Mouse (Mus musculus) layer of hippocampus, adult 8-10 months (tissue): ENCODE measurements at regions not wholly inside any gene's neighbourhood (a gene's known extent, or its start where the extent isn't known, plus 50 kb on each side); places are given as distances from the start of the nearest gene placed in this dataset.

Experiments used
- DNase-seq, 2 experiments: peaks; one replicate each; pipeline ENCODE4 v3.0.0; 2022; ENCODE audit warnings: low spot score in 2 of 2

DNA sequence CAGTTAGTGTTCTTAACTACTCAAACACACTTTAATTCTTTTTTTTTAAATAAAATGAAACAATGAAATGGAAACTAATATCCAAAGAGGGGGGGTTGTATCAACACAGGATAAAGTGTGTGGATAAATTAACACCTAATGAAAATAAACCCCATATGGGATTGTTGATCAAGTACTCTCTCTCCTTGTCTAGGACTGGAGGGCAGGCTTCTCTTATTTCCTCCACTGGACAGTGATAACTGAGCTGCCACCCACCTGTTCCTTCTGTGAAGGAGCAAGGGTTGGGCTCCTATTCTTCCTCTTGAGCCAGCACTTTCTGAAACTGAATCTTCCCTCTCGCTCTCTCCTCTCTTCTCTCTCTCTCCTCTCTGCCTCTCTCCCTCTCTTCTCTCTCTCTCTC, 716.5 kb downstream of the Epm2a start:
- DNase-seq: no peak

- DNase-seq: no peak
These were observed 718.1 kb downstream of the Epm2a start for GRCm38 (mm10) chr10:12061069-12061861.

DNA sequence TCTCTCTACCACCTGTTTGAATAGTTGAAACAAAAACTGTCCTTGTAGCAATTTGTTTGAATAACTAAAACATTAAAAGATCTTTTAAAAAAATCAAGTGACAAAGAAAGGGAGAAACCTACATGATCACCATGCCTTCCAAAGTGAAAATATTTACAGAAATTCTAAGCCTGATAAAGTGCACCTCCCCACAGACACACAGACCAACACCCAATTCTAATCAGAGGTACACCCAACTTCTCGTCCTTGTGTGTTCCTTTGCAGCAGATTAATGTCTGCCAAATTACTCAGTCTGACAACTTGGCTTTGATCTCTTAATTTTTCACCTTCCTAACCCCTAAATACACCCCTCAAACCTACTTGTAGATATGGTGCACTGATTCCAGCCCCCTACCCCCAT, 719.1 kb downstream of the Epm2a start:
- DNase-seq: no peak

DNA sequence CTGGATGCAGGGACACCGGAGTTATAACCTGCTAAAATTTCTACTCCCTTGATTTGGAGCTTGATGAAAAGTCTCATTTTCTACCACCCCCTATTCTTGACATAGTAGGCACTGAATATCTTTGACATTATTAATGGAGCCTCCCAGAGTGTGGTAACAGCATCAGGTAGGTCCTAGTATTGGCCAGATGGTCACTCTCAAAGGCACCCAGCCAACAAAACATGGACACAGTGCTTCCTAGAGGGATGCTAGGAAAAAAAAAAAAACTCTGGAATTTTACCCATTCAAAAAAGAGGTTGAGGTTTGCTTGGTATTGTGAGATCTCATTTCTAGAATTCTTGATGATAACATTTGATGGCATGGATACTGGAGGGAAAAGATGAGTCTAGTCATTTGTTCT, 740.8 kb downstream of the Epm2a start:
- DNase-seq: no peak

GRCm38 (mm10) chr10:12092521-12092920, 749.3 kb downstream of the Epm2a start:
- no peak for DNase-seq

DNA sequence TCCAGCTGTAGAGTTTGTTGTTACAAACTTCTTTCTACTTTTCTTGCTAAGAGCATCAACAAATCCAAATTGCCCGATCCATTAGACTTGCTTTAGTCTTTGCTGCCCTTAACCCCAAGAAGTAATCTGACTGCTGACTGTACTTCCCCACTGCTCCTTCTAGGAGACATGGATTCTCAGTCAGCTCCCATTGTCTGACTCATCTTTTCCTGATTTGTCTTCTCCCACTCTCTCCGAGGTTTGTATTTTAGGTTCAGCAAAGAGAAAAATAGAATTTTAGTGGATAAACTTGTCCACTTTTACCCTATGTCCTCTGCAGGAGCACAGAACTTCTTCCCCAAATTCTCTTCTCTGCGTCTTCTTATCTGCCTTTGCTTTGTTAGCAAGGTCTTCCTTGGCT, 753.5 kb downstream of the Epm2a start:
- no peak for DNase-seq

DNA sequence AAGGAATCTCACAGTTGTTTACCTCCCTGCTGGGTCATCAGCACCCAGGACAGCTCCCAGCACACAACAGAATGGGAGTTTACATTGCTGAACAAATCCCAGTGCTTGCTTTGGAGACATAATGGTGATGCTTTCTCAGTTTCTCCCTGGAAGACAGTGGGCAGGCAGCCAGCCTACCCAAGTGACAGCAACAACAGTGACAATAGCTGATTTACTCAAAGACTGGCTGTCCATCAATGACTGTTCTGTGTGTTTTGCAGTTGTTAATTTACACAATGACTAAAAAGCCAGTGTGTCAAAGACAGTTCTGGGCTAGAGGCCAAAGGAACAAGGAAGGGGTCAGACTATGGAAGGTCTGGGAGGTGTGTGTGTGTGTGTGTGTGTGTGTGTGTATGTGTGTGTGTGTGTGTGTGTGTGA, 762.2 kb downstream of the Utrn start:
- DNase-seq: peak in 1 of 2 experiments; percentile 13

- no peak for DNase-seq
These were observed 757.4 kb downstream of the Utrn start for GRCm38 (mm10) chr10:12111720-12112119.

- no peak for DNase-seq
These were observed 753.4 kb downstream of the Utrn start for GRCm38 (mm10) chr10:12115767-12116166.

DNA sequence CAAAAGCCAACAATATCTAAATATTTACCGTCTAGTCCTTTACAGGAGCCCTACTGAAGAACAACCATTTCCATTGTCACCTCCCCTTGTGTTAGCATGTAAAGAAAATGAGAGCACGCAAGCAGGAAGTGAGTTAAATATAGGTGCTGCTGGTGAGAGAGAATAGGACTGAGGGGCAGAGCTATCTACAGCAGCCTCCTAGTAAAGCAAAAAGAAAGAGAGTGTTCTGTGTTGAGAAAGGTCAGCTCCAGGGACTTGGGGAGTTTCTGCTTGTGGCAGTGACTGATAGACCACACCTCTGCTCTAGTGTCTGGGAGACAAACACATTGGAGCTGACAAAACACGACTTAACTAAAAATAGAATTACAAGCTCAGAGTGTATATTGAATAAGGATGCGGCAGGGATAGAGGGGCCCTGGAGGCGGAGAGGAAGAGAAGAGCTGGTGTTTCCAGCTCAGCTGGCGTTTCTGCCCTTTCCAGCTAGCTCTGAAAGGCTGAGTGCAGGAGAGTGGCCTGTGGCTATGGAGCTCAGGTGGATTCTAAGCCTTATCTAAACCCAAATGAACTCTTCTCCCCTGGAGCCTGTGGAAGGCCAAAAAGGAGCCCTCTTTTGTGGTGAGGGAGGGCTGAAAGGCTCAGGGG, 752.4 kb downstream of the Utrn start:
- no peak for DNase-seq

GRCm38 (mm10) chr10:12124272-12124671, 744.9 kb downstream of the Utrn start:
- DNase-seq: no peak

DNA sequence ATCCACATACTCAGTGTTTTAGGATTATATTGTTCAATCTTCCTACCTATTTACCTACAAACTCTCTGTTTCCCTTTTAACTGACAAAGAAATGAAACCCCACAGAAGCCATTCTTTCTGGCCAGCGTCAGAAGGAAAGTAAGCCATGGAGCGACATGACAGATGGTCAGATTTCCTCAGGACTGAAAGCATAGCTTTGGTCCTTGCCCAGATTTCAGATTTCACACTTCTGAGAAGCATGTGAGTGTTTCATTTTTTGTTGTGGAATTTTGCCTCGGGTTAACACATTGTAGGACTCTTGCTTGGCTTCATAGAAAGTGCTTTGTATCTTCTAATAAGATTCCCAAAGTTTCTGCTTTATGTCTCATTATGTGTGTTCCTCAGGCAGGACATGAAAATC, 739.7 kb downstream of the Utrn start:
- DNase-seq: no peak

GRCm38 (mm10) chr10:12144691-12145090, 724.5 kb downstream of the Utrn start:
- DNase-seq: no peak

DNA sequence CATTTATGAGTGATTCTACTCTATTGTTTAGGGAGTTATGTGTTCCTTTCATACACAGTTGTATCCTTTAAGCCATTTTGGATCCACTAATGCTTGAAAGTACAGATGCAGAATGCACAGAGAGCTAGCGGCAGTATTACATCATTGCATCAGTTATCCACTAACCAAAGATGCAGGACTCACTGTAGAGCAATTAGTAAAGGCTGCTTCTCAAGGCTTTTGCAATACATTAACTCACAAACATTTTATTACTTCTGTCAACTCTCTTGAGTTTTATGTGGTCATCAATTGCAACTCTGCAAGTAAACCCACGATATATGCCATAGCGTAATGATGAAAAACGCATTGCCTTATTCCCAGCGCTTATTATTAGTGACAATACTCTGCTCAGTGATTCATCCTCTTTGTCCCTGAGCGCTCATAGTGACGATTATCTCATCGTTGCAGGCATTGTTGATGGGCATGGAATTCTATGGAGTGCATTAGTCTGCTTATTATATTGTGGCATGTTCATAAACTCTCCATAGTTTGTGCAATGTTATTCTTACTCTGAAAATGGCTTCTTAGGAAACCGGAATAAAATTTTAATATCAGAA, 722.1 kb downstream of the Utrn start:
- no peak for DNase-seq

GRCm38 (mm10) chr10:12170243-12170642, 698.9 kb downstream of the Utrn start:
- no peak for DNase-seq

- DNase-seq: no peak
These were observed 694.9 kb downstream of the Utrn start for GRCm38 (mm10) chr10:12174200-12174818.

DNA sequence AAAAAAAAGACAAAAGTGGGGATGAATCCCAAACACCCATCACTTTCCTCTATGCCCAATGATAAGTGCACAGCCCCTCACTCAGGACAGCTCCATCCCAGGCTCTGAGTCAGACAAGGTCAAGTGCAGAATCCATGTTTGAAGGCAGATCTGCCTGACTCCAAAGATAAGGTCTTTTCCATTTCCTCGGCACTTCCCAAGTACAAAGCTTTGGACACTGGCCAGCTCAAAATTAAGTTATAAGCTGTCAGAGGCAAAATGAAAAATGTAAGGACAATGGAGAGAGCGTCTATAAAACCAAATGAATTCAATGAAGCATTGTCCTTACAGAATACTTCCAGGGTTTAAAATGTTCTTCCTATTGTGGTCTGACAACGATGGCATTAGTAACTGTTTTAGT, 694.0 kb downstream of the Utrn start:
- DNase-seq: no peak

DNA sequence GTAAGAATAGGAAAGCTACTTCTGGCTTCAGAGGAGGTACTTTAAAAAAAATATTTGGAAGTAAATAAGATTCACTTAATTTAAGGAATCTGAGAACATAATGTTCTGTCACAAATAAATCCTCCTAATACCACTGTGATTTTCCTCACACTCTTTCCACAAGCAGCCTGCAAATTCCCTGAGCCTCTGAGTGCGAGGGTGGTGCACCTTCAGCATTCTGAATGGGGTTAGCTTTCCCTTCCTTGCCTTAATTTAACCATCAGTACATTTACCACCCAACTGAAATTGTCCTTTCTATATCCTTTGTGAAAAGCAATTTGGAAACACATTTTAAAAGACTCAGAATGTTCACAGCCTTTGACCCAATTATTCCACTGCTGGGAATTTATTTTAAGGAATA, 691.7 kb downstream of the Utrn start:
- no peak for DNase-seq

DNA sequence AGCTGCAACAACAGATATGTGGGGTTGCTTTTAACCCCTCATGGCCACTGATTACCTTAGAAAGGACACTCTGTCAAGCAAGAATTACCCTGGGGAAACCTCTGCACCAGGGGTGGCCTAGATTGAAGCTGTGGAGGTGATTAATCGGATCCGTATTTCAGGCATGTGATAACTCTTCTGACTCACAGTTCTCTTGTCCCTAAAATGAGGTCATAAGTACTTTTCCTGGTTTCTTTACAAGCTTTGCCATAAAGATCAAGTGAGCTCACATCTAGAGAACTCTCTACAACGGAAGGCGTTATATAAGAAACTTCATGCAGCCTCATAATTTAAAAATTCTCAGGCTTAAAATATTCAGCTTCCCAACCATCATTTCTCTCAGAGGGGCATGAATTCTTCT, 688.2 kb downstream of the Utrn start:
- DNase-seq: no peak

DNA sequence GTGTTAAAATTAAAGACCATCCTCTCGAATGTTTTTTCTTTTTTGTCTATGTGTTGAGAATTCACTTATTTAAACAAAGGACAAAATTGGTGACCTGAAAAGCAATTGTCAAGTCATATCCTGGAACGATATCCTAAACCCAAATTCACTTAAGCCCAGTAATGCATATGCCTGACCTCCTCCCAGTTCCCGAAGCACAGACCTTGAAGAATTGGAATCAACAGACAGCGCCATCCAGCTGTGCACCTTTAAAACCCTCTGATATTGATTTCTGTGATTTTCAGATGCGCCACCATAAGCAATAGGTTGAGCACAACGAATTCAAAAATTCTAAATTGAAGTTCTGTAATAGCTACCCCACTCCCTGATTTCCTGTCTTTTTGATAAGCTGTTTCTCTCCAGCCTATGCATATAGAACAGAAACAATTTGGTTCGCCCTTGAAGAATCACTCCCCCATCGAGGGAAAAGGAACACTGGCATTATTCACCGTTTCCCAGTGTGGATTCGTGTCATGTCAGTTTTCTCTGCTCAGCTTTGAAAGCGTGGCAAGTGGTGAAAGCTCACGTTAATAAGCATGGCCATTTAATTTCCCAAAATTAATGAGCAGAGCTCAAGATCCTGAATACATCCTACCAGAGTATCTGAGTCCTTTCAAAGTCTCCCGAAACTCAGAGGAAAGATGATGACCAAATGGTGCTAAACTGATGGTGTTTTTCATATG, 682.1 kb downstream of the Utrn start:
- no peak for DNase-seq

DNA sequence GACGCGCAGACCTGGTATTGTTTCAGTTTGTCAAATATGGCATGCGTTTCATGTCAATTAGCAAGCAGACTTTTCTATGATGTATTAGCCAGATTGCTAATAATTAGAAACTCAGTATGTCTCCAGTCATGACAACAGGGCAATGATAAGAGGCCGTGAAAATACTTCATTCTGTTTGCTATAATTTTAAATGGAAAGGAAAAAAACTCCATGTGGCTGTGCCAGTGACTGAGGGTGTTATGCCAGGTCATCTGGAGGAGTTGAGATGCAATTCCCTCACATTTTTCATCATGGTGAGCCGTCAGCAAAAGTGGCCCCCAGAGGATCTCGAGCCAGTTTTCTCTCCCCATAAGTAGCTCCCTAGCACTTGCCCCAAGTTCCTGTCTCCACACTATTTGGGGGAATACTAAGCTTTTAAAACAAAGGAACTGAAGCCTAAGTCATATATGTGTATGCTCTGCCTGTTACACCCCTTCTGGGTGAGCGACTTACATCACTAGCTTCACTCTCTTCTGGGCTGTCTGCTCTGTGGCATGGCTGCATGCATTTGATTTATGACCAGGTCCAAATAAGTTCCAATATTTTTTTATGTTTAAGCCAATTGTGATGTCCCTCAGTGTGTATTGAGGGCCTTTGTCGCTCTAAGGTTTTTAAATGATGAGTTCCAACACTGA, 681.4 kb downstream of the Utrn start:
- no peak for DNase-seq
